Mouse (Mus musculus) c-Kit-positive CD71-positive TER-119-positive erythroid progenitor cells, embryonic 14.5 days (primary cell): ENCODE measurements around the gene Tiam2.

Experiments used
- DNase-seq: peaks from one replicate; pipeline ENCODE4 v3.0.0-alpha.2; 2013; ENCODE audit warnings: low spot score

Tiam2 gene

GRCm38 (mm10) chr17:3452571-3453311 lies 126.4 kb downstream of the Tiam2 start:
- no peak for DNase-seq

DNA sequence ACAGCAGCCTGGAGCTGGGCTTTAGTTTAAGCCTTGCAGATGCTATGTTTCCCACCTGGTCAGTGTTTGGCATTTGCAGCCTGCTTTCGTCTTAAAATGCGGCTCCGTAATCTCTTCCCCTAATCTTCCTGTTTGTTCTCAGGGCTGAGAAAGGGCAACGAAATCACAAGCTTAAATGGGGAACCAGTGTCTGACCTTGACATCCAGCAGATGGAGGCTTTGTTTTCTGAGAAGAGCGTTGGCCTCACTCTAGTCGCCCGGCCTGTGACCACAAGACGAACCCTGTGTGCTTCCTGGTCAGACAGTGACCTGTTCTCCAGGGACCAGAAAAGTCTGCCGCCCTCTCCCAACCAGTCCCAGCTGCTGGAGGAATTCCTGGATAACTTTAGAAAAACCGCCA lies 127.6 kb downstream of the Tiam2 start:
- no peak for DNase-seq

DNA sequence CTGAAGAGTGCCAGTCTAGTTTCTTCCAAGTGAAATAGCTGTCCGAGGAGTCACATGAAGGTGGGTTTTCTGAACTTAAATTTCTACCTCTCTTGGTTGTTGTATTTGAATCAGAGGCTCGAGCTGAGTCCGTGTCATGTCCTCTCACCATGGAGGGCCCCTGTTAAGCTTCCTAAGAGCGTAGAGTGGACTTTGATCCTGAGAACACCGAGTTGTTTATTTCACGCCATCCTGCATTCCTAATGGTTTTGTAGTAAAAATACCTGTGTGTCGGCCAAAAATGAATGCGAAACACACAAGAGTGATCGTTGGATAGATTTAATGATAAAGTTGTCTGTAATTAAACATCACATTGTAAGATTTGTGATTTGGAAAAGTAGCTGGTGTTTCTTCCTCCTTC lies 128.5 kb downstream of the Tiam2 start:
- DNase-seq: no peak

DNA sequence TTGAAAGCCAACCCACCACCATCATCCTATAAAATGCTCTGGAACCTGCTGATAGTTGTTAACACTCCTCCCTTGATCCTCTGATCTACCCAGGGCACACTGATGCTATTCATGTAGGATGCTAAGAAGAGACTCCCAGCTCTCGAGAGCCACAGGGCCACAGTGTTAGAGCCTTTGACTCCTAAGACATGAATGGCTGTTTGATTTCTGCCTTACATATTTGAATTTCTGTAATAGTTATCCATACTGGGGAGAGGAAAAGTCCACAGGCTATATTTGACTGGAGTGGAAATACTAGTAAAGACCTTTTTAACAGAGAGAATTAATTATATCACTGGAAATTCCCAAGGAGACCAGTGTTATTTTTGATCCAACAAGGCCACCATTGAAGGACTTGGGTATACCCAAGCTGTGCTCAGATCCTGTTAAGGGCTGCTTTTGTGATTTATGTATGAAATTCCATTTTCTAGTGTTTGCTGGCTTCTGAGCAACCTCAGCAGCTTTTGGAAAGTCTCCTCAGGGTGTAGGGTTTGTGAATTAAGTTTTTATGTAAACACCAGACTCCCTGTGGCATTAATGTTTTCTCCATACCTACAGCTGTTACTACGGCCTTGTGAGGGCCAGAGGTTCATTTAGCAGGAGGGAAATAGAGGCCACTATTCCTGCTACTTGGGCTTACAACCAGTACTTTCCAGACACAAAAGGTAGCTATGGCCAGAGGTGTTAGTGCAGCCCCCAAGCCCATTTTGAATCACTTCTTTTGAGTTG lies 131.7 kb downstream of the Tiam2 start:
- DNase-seq: no peak

DNA sequence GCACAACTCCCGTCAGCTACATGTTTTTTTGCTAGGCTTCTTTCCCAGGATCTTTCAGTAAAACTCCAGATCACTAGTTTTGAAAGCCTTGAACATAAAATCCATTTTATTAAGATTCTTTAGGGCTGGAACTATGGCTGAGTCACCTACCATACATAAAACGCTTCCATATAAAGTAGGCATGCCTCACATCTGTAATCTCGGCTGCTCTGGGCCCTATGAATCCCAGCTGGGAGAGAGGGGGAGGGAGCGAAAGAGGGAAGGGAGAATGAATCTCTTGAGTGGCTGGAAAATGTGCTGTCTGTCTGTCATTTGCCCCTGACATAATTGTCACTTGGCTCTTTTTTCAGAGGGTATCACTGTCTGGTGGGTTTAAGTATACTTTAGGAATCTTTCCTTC lies 139.5 kb downstream of the Tiam2 start:
- no peak for DNase-seq

- DNase-seq: no peak
Measured at GRCm38 (mm10) chr17:3466681-3467080, 140.3 kb downstream of the Tiam2 start.

- no peak for DNase-seq
Measured at GRCm38 (mm10) chr17:3467636-3468324, 141.4 kb downstream of the Tiam2 start.

DNA sequence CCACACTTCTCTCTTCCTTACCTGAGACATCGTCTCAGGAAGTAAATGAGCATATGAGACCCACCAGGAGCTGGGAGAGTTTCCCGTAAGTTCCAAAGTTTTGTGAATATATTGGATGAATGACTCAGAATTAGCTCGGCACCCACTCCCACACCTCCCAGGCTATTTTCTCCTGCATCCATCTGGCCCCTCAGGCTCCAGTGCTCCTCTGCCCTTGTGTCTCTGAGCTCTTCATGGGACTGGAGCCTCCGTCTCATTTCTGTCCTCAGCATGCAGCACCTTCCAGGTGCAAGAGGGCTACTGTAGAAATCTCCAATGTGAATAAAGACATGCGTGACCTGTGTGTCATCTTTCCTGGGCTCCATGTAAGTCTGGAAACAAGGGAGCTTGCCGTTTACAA lies 145.6 kb downstream of the Tiam2 start:
- no peak for DNase-seq

DNA sequence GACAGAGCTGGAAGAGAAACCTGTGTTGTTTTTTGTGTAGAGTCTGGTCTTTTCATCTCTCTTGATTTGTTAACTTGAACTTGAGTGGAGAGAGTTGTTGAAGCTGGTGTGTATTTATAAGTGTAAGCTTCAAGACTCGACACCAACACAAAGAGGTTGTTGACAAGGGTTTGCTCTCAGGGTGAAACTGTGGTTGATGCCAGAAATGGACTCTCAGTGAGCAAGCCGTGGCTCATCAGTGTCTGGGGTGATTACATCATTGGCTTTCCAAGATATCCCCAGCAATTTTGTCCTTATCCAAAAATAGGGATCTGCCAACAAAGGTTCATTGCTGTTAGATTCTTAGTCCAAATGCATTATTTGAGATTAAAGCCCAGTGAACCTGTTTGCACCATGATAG lies 150.2 kb downstream of the Tiam2 start:
- DNase-seq: no peak

DNA sequence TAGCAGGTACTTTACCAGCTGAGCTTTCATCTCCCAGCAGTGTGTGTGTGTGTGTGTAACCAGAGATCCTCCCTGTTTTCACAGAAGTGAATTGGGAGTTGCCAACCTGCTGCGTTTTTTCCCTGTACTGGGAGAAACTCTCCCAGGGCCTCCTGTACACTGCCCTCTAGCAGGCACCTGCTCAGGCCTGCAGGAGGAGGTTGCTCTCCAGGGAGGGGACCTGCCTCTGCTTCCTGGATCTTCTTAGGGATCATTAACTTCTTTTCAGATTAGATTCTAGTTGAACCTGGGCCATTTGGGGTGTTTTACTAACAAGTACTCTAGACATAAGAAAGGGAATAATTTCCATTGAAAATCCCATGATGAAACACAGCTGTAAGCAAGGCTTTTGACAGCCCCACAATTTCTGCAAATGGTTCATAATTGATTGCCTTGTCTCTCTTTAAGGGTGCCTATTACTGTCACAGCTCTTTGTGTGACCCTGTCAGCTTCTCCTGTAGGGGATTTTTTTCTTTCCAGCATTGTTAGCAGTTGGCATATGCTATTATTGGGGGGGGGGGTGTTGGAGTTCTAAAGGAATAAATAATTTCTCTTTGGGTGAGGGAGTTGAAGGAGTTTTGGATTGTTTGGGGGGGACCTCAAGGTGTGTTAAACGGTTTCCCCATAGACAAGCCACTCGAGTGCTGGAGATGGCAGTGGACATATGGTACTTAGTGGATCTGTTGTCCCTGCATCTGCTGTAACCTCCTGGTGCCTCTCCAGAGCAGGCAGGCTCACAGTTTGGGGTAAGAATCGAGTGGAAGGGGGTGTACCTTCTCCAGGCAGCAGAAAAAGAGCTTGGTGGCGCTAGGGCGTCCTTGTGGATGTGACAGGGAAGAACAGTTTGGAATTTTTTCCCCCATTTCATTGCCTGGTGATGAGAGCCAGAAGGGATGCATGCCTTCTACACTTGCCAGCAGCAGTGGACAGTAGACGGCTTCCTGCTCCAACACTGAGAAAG lies 155.5 kb downstream of the Tiam2 start:
- no peak for DNase-seq

DNA sequence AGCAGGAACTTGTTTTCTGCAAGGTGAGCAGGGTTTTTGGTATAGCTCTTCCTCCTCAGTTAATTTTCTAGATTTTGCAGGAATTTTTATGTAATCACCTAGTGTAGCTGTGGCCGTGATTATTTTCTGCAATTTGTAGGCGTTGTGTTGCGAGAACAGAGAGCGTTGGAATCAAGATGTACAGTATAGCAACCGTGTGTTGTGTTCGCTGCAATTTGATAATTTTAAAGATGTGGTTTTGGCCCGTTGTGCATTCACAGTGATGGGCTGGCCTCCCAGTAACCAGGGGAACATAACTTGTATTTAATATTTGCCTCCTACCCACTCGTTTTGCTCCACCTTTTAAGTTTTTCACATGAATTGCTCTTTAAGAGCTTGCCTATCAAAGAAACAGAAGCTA lies 156.7 kb downstream of the Tiam2 start:
- DNase-seq: no peak

- DNase-seq: no peak
Measured at GRCm38 (mm10) chr17:3485851-3486250, 159.5 kb downstream of the Tiam2 start.

DNA sequence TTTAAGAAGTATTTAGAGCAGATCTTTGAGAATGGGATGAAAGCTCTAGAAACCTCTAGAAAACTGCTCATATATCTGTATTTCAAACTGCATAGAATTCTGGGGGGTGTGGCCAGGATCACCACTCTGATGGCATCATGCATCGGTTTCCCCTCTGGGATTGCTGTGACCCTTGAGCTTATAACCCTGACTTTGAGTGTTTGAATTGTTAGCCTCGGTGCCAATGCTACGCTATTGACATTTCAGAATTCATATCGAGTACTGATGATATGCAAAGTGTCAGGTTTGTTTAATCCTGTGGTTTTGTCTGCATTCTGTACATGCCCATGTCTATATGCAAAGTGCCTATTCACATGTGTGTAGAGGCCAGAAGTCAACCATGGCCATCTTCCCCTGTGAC lies 160.8 kb downstream of the Tiam2 start:
- DNase-seq: no peak

DNA sequence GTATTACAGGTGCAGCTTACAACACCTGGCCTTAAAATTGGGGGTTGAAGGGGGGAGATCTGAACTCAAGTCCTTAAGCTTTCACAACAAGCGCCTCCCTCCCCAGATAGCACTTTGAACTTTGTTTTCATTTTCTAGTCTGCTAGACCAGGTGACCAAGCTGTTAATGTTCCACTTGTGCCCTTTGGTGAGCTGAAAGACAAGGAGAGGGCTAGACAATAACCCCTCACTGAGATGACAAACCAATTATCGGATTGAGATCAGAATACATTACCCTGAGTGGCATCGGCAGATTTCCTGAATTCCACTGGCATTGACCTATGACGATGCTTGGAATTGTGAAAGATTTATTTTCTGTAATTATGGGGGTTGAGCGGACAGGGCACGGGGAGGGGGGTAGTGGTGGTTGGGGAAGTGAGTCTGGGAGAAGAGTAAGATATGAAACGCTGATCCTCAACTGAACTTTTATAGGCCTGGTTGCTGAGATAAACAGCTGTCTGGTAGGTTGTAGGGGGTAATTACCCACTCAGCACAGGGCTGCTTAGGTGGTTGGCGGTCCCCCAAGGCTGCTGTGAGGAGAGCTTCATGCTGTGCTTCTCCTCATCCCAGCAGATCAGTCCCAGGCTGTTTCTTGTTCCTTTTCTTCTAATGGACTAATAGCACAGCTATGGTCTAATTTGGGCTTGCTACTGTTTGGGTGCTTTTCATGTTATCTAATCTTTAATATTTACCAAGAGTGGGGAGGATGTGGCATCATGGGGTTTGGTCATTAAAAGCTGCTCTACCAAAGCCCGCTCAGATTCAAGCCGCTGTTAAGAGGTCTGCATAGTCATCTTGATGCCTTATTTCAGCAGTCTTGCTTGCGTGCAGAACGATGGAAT lies 161.6 kb downstream of the Tiam2 start:
- DNase-seq: no peak

DNA sequence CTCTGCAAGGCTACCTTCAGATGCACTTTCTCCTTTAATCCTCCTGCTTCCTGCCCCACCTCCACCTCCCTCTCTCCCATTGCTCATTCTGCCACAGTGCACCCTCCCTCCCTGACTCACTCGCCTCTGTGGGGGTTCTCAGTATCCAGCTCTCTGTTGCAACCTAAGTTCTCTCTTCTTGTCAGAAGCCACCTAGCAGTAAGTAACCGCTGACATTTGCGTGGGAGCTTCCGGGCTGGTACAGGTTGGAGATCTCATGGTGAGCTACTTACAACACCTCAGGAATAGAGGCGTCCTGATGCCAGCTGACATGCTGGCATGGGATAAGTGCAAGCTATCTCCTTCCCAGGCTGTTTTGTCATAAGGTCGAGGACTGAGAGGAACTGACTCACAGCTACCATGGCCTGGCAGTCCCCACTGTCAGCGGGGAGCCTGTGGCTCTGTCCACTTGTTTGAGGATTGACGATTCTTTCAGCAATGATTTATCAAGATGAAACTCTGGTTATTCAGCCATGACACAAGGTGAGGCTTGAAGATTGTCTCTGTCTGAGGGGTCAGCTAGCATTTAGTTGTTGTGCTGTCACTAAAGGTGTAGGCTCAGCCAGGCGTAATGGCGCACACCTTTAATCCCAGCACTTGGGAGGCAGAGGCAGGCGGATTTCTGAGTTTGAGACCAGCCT lies 164.0 kb downstream of the Tiam2 start:
- no peak for DNase-seq

DNA sequence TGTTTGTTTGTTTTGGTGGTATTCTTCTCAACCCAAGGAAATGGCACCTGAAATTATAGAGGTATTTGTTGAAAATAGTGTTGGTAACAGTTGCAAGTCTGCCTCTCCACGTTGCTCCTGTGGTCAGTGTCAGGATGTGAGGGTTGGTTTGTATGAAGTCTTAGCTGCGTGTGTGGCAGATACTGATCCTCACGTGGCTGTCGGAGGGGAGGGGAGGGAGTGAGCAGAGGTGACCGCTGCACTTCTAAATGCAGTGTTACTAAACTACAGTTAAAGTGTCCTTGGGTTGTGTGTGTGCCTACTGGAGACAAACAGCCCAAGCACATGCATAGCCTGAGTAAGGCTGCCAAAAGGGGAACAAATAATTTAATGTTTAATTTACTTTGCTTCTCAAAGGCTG lies 164.7 kb downstream of the Tiam2 start:
- DNase-seq: no peak

DNA sequence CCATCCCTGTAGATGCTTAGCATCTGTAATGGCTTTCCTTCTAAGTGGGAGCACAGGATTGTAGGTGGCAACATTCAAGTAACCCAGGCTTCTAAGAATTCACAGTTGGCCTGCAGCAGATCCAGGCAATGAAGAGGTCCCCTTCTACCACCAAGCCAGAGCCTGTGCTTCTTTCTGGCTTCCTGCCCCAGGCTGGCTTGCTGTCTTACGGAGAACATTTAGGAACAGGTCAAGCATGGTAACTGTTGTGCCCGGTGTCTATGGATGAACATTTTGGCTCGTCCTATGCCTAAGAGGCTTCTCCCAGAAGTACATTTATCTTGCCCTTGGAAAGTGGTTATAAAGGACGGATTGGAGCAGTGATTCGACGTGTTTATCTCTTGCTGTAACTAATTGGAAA lies 165.3 kb downstream of the Tiam2 start:
- DNase-seq: no peak

GRCm38 (mm10) chr17:3495576-3495975 lies 169.2 kb downstream of the Tiam2 start:
- no peak for DNase-seq

GRCm38 (mm10) chr17:3496080-3496479 lies 169.7 kb downstream of the Tiam2 start:
- DNase-seq: no peak

- DNase-seq: peak; percentile 35
Measured at GRCm38 (mm10) chr17:3498086-3498485, 171.7 kb downstream of the Tiam2 start.
